Comparison of ENCODE assay signal across 13 mouse cellular contexts in the genomic region with DNA sequence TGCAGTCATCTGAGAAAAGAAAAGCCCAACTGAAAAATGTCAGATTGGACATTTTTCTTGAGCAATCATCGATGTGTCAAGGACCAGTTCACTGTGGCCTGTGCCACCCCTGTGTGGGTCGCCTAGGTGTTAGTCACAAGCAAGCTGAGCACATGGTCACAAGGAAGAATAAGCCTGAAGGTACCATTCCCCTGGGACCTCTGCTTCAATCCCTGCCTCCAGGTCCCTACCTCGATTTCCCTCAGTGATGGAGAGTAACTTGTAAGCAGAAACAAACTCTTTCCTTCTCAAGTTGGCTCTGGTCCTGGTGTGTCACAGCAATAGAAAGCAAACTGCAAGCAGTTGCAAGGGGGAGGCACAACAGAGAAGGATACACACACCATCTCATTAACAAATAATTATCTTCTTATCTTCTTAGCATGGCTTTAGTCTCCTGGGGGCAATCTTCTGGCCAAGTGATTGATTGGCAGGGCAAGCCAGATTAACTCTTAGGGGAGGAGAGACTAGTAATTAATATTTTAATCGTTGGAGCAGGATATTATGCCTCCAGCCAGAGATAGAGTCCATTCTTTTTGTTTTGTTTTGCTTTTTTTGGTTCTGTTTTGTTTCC. TPM values are rescaled to one million over a fixed set of nuclear protein-coding genes. Genes with fewer than 3 reads are reported as not detected.
A peak's percentile ranks its signal among the peaks of the same experiment; 100 is the strongest.
DNase-seq lines count a peak whose midpoint lies in the region; ATAC-seq lines count a peak whose summit lies in the region.
"Had no signal": no experiment of that assay in that cellular context is flagged by ENCODE, and none has a peak within 500 bp of the region (broad histone marks: within the 10 kb centered on the region; RNA-seq: fewer than 3 reads in every experiment).

No protein-coding gene starts in this region.

- H3K36me3 ChIP-seq in lung, embryonic 16.5 days (ENCODE audit: control insufficient read depth, insufficient read depth, low read length) = no peaks in the 10 kb centered on the region

- H3K4me2 ChIP-seq in lung, embryonic 16.5 days (ENCODE audit: low read depth, low read length) = no peak overlapping the region
- H3K4me2 ChIP-seq: heart, embryonic 11.5 days; liver, embryonic 11.5 days had no signal

- H3K9me3 ChIP-seq in lung, embryonic 16.5 days (ENCODE audit: control insufficient read depth, low read length) = no peaks in the 10 kb centered on the region

- intact Hi-C loops in heart, postnatal 14 days (cut with DNase I) = no loop called here

- H3K4me1 ChIP-seq in lung, embryonic 16.5 days (replicated peaks; ENCODE audit: control insufficient read depth, insufficient read depth, low read length) = peaks cover 18% of the 10 kb centered on the region

- DNase-seq in heart, adult 11 months = peak; percentile 91
- no peak for DNase-seq in heart, postnatal 14 days
- no peak for DNase-seq in lung, postnatal 14 days
- DNase-seq in adrenal gland, postnatal 36 days = peak; percentile 31 to 48
- peak; percentile 17 for DNase-seq in retina, embryonic 14.5 days (ENCODE audit: low spot score)
- DNase-seq in cerebellum, postnatal 36 days = no peak
- DNase-seq: cerebellum, adult 18-20 months; kidney, postnatal 10 days; layer of hippocampus, adult 9-11 months had no signal

- no peak overlapping the region for H3K4me3 ChIP-seq in lung, embryonic 16.5 days (ENCODE audit: low read length)

- peak overlapping the region; percentile 52 for H3K27ac ChIP-seq in lung, embryonic 16.5 days (ENCODE audit: low read length)

- no peak overlapping the region for H3K9ac ChIP-seq in lung, embryonic 16.5 days (ENCODE audit: low read length)

- 41% methylated on average over 4 of the region's 4 CpGs for WGBS in lung, embryonic 16.5 days

- 0 out of 2 replicates have a peak, but pooled peaks have one; percentile 7 for ATAC-seq in lung, embryonic 16.5 days (ENCODE audit: low read depth)
- ATAC-seq: CD4-positive, CD25-positive, alpha-beta regulatory T cell, adult 4 months had no signal

- H3K27me3 ChIP-seq in lung, embryonic 16.5 days (ENCODE audit: control insufficient read depth, insufficient read depth, low read depth, low read length) = no peaks in the 10 kb centered on the region

RNA-seq across cellular contexts. Expression of gene Cped1, which starts 51.8 kb away (rescaled TPM):
- 10 to 100 TPM; 15.9 to 20.2 TPM for total RNA-seq in heart, postnatal 14 days (2021)
- polyA plus RNA-seq in lung, embryonic 16.5 days (2015; fragmentation: Nextera tagmentation; extraction: Ambion mirVana) = 21.9 and 22.1 TPM in 2 replicates
- 10 to 100 TPM; 34.3 to 43.2 TPM for total RNA-seq in adrenal gland, postnatal 36 days (2021)

Comparison
In these comparisons a context has a peak if more than half of its experiments do, and no peak if none do; other contexts are left out.
1. DNase-seq: peak in heart, adult 11 months (single experiment), adrenal gland, postnatal 36 days (2 of 2) and retina, embryonic 14.5 days (single experiment); none in heart, postnatal 14 days (0 of 2), lung, postnatal 14 days (single experiment) and cerebellum, postnatal 36 days (0 of 2).